Mouse (Mus musculus): ENCODE measurements at regions not wholly inside any gene's neighbourhood (a gene's known extent, or its start where the extent isn't known, plus 50 kb on each side); places are given as distances from the start of the nearest gene placed in this dataset.

GRCm38 (mm10) chr17:6835333-6835916, 52.8 kb upstream of the Ezr start:
- no peak for TF ChIP-seq MAFK (IDR thresholded peaks at IDR 0.05; ENCODE audit: insufficient read depth, low read depth, low read length)
- no peak for TF ChIP-seq HCFC1 (IDR thresholded peaks at IDR 0.05; ENCODE audit: borderline replicate concordance, insufficient read depth, low read length)
- no peak for TF ChIP-seq CHD2 (IDR thresholded peaks at IDR 0.05; ENCODE audit: low read depth, low read length)
- TF ChIP-seq ZNF384 (IDR thresholded peaks at IDR 0.05; ENCODE audit: low read depth, low read length), result no peak
